Mouse (Mus musculus) CD4-positive, CD25-positive, alpha-beta regulatory T cell, adult 2 months (primary cell): ENCODE data around the gene Sytl3.
"Not testable (repeated sequence)": the region's sequence is repeated elsewhere in the genome, so short reads cannot be mapped to it uniquely, and the experiment has no call there.

Experiments used
- DNase-seq: peaks from one replicate; pipeline ENCODE4 v3.0.0-alpha.2; 2012; ENCODE audit warnings: low read depth, low spot score

The Sytl3 gene

DNA sequence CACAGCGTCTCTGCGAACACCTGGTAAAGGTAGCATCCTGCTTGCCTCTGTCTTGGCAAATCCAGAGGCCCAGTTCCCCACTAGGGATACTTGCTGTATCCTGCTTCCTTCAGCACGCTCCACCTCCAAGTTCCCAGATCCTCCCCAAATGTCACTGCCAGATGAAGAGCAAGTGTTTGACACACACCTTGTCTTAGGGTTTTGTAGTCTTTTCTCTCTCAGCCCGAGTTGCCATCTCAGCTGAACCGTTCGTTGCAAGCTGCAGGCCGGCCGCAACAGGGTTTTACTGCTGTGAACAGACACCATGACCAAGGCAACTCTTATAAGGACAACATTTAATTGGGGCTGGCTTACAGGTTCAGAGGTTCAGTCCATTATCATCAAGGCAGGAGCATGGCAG, 12.1 kb upstream of the Sytl3 start:
- DNase-seq, result not testable (repeated sequence)

DNA sequence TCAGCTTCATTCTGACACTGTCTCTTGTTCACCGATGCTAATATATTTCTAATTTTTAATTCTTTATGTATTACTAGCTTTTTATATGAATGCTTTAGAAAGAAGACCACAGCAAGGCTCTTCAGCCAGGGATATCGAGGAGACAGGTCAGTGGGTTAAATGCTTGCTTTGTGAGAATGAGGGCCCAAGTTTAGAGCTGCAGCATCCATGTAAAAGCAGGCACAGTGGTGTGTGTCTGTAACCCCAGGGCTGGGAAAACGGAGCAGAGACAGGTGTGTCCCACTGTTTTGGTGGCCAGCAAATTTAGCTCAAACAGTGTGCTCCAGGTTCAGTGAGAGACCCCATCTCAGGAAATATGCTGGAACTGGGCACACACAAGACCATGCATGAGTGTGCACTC, 11.4 kb upstream of the Sytl3 start:
- DNase-seq, result not testable (repeated sequence)

DNA sequence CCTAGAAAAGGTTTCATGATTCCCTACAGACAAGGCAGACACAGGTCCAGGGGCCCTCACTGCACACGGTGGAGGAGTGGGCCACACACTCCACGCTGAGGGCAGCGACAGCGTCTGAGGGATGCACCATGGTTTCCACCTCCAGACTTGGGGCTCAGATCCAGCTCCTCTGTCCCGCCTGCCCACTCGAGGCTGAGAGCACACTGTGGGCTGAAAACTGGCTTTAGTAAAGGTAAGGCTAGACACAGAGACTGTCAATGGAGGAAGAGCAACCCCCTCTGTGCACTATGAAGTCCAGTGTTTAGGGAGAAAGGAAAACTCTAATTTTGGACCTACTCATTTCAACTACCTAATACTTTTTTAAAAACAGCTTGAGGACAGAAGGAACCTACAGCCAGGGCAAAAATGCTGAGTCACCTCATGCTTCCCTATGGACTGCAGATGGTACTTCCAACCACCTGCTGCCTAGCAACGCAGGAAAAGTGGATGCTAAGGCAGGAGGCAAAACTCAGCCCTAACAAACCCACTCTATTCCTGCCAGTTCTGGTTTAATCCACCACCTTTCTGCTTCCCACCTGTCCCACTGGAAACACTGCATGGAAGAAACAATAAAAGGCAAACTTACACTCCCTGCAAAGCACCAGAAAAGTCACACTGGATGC, 7.9 kb upstream of the Sytl3 start:
- DNase-seq, result not testable (repeated sequence)

DNA sequence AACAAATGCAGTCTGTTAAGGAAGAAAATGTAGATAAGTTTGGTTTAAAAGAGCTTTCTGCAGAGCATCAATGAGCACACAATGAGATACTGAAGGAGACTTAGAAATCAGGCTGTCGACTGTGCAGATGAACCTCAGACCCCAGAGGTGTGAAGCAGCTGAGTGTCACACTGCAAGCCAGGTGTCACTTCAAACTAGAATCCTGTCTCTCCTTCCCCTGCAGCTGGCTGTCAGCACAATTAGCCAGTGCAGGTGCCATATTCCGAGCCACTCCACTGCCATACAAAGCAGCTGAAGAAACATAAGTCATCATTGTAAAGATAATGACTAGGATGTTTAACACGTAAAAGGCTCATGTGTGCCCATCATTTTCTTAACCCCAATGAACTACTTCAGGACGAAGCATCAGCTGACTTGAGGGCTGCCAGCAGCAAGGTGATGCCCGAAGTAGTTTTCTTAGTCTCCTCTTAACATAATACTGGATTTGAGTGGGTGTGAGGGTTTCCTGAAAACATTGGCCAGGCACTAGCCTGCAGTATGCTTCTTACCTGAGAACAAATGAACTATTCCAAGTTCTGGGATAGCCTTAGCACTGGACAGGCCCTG, 5.4 kb upstream of the Sytl3 start:
- DNase-seq, result not testable (repeated sequence)

DNA sequence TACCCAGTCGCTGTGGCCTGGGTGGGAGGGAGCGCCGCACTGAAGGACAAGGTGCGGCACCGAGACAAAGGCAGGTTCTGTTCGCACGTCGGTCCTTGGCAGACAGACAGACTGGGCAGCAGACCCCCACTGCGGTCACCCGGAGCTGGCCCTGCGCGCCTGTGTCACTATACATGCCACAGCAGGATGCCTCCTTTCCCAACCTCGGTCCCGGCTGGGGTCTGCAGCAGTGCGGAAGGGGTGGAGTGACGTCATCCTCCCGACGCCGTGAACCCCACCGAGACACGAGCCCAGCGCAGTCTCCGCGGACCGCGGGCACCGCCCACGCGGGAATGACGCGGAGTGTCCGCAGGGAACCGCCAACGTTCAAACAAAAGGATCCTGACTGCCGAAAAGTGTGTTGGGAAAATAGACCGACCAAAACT, 3.8 kb upstream of the Sytl3 start:
- DNase-seq, result peak; percentile 80

DNA sequence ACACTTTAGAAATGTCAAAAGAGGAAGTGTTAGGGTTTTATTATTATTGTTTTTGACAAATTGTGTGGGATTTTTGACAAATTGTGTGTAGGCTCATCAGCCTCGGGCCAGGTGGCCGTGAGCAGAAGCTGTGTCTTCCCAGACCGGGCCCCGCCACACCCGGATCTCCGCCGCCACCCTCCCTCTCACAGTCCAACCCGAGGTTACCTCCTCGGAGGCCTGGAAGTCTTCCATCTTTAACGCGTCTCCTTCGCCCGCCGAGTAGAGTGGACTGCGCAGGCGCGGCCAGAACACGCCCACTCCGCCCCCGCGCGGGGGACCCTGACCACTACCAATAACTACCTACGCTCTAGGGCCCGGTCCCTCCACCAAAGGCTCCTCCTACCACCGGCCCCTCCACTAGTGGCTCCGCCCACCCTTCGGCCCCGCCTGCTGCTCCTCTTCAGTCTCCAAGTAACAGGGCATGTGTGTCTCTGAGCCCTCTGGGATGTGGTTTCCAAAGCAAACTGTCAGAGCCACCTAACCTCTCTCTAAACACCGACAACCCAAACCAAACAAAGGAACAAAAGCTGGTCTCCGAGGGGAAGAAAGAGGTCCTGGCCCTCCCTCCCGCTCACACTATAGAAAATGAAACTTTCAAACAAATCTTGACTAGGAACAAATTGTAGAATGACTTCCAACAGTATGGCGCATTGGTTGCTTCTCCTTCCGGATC, 3.2 kb upstream of the Sytl3 start, which contains the start of gene Dynlt1f:
Gene Dynlt1f, minus strand, starts transcription at position 334 of the 715 bp plus-strand sequence.
- DNase-seq, result peak; percentile 62

DNA sequence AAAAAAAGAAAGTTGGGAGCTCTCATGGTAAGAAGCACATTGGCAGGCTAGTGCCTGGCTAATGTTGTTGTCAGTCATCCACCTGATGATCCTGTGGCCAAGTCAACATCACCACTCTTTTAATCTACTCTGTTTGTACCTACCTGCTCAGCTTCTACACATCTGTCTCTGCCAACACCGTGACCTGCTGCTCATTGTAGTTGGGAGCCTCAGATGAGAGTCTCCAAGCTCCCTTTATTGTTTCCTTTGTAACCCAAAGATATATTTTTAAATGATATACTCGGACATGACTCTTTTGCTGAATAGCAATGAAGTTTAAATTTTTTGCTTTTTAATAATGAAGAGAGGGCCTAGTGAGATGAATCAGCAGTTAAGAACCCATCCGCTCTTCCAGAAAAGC, 2.4 kb upstream of the Sytl3 start:
- DNase-seq, result not testable (repeated sequence)

DNA sequence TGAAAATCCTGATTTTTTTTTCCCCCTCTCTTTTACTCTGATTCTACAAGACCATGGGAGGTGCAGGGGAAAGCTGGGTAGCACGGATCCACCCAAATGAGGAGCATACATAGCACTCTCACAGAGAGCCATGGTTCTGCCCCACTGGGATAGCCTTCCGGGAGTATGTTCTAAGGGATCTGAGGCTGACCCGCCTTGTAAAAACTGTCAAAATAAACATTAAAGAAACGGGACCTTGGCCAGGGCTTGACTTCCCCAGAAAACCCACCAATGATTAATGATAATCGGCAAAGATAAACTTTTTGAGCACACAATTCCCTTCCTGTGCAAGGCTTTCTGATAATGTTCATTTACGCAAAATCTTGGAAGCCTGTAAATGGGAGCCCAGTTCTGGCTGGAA, 1.7 kb downstream of the Sytl3 start:
- not testable (repeated sequence) for DNase-seq

DNA sequence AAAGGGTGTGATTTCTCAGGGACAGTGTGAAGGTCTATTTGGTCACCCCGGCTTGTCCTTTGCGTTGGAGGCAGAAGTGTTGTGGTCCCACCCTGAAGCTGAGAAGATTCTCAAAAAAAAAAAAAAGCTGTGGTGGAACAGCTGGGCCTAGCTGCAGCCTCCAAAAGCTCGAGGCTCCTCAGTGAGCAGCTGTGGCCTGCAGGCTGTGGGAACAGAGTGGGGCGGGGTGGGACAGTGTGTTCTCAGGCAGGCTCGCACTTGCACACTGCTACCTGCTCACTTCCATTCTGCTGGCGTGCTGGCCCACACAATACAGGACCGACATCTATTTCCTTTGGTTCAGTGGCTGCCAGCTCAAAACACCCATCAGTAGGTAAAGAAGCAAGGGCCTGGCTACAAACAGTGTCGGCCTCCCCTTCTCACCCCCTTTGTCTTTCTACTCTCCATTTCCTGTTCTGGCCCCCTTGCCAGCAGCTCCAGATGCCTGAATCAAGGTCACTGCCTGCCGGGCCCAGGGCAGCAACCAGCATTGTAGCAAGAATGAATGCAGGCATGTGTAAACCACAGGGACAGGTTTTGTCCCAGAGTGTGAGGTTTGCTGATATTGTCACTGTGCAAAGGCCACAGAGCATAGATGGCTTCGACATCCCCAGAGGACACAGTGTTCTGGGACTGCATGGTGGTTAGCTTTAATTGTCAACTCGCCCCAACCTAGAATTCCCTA, 2.4 kb downstream of the Sytl3 start:
- peak; percentile 16 for DNase-seq

DNA sequence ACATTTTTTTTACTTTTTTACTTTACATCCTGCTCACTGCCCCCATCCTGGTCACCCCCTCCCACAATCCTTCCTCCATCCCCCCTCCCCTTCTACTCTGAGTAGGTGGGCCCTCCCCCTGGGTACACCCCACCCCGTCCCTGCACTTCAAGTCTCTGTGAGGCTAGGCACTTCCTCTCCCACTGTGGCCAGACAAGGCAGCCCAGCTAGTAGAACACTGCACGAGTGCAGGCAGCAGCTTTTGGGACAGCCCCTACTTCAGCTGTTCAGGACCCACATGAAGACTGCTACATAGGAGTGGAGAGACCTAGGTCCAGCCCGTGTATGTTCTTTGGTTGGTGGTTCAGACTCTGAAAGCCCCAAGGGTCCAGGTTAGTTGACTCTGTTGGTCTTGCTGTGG, 3.9 kb downstream of the Sytl3 start:
- DNase-seq, result peak; percentile 7

DNA sequence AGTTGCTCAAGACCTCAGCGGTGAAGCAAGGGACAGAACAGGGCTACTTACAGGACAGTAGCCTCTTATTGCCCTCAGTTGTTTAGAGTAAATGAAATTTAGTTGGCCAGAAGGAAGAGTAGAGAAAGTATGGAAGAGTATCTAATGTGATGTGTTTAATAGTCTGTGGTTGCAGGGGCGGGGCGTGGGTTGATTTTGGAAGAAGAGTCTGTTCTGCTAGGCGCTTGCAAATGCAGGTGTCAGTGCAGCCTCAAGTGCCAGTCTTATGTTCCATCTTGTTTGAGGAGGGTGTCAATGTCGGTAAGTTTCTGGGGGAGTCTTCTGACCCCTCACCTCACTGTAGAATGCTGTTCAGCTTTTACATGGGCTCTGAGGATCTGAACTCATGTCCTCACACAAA, 6.5 kb downstream of the Sytl3 start:
- not testable (repeated sequence) for DNase-seq

DNA sequence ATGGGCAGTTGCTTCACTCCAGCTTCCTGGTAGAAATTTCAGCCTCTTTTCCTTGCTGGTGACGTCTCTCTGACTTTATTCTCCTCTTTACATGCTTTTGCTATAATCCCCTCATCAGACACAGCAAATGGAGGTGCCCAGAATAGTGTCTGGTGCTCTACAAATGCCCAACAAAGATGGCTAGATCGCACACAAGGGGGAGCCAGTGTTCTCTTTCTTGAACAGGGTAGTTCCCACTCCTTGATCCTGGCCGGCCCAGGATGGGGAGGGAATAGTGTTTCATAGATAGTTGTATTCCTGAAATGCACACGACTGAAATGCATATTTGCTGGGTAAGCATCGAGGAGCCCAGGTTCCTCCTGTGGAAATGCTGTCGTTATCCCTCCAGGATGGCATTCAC, 9.6 kb downstream of the Sytl3 start:
- DNase-seq, result not testable (repeated sequence)

DNA sequence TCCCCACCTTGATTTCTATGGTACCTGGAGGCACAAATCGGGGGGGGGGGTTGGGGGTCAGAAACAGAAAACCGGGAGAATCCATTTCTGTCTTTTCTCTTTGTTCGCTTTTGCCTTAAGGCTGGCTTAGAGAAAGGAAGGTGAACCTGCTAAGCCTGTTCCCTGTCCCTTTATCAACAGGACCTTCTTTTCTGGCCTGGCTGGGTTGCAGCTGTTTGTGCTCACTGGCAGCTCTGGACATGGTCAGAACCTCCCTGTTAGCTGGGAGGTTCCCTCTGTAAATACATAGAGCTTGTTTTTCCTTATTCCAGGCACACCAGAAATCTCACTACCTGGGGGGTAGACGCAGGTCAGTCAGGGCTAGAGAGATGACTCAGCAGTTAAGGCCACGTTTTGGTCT, 15.4 kb downstream of the Sytl3 start:
- not testable (repeated sequence) for DNase-seq

DNA sequence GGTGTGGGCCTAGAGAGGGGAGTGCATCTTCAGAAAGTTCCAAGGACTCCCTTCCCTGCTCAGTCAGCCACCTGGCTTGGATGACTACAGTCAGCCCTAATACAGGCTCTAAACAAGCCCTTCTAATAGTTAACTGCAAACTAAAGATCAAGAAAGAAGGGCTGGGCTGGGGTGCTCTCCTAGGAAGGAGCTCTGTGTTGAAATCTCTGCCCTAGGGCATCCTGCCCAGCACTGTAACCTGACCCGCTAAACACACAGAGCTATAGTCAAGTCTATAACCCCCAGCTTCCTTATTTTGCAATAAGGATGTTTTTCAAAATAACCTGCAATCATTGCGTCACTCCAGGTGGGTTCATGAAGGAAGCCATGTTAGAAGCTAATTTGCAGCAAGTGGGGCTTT, 19.2 kb downstream of the Sytl3 start:
- not testable (repeated sequence) for DNase-seq

DNA sequence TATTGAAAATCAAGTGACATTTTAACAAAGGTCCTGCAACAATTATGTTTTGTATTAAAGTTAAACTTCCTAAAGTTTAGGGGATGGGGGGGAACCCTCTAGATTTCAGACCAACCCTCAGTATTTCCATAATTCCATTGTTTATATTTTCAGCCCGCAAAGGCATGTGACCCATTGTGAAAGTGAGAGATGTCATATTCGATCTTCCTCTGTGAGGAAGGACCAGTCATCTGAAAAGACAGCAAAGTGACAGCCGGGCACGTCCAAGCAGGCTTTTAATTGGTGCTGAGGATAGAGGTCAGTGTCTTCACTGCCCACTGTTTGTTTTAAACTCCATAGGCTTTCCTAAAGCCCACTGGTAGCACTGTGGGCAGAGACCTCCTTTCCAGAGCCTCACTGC, 22.8 kb downstream of the Sytl3 start:
- not testable (repeated sequence) for DNase-seq

DNA sequence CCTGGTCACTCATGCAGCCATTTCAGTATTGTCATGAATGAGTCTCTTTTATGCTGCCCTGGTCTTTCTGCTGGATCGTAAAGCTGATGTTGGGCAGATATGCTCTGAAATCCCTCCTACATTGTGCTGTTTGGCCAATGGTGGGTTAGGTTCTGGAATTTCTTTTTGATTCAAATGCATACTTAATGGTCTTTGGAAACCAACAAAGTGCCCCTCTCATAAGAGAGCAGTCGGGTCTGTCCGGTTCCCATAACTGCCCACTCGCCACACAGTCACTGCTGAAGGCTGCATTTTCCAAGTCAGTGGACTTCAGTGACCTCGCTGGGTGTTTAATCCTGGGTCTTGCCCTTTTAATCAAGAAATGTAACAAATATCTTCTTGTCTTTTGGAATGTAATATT, 24.8 kb downstream of the Sytl3 start:
- DNase-seq, result not testable (repeated sequence)

DNA sequence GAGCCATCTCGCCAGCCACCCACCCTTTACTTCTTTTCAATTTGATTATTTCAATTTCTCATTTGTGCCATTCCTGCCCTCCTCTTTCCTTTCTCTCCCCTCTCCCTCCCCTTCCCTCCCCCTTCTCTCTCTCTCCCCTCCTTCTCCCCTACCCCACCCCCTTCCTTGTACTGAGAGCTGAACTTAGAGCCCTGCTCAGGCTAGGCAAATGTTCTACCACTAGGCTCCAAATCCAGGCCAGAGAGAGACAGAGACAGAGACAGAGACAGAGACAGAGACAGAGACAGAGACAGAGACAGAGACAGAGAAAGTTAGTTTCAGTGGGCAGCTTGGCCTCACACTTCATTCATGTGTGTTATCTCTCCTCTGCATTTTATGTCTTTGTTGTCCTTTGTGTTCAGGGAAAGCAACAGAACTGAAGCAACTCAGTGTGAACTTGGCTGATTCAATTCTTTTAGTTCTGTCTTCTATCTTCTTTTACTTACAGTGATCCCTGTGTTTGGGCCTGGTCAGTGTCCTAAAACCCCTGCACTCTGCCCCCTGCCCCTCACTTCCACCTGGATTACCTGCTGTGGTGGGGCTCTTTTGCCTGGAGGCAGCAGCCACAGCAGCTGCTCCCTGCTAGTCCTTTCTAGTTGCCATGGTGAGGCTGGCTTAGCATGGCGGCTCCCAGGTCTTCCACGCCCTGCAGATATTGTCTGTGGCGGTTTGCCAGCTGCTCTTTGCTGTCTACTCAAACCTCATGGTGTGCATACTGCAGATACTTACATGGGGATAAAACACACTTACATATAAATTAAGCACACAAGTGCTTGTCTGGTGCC, 25.8 kb downstream of the Sytl3 start:
- DNase-seq, result not testable (repeated sequence)

DNA sequence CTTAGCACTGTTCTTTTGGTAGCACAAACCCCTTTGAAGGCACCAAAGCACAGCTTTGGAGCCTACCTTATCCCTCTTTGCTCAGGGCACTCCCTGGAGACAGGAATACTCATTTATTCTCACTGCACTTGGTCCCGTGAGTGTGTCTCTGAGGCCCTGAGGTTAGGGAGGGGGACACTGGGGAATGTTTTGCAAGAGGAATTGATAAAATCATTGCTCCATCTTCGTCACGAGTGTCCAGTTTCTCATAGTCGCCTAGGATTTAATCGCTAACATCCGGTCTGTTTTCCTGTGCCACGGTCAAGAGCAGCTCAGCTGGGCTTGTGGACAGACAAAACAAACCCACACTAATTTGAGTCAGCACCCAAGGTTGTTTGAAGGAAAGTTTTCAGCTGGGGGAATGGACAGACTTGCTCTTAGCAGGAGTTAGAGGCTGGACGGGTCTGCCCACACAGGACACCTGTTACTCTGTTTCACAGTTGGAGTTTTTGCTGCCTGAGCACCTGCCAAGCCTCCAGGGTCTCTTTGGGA, 26.5 kb downstream of the Sytl3 start:
- not testable (repeated sequence) for DNase-seq

DNA sequence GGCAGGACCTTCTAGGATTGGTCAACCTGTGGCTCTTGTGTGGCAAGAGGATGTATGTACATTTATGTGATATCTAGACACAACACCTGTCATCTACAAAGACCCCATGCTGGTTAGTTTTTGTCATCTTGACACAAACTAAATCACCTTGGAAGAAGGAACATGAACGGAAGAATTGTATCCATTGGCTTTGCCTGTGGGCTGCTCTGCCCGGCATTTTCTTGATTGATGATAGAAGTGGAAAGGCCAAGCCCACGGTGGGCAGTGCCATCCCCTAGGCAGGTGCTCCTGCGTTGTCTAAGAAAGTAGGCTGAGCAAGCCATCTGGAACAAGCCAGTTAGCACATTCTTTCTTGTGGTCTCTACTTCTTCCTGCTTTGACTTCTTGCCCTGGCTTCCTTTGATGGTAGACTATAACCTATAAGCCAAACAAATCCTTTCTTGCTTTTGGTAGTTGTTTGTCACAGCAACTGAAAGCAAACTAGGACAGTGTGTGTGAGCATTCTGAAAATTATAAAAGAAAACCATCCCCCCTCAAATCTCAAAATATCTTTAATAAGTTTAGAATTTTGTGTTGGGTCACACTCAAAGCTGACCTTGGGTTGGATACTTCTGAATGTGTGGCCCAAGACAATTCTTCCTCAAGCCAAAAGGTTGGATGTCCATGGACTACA, 27.5 kb downstream of the Sytl3 start:
- peak; percentile 19 for DNase-seq

DNA sequence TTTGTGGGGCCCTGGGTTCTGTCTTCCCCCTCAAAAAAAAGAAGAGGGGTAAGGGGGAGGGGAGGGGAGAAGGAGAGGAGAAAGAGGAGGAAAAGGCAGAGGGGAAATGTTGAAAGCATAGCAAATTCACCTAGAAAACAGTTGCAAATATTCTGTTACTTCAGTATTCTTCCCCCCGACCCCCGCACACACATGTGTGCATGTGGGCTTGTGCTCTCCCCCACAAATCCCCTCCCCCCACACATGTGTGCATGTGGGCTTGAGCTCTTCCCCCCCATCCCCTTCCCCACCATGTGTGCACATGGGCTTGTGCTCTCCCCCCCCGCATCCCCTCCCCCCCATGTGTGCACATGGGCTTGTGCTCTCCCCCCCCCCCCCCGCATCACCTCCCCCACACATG, 30.5 kb downstream of the Sytl3 start:
- DNase-seq, result not testable (repeated sequence)
